In genomic region chr16:38087645-38088125, GRCm38 (mm10) we compare ENCODE assay signal across 8 mouse cellular contexts. TPM values are rescaled to one million over a fixed set of nuclear protein-coding genes. Genes with fewer than 3 reads are reported as not detected.
DNase-seq lines count a peak whose midpoint lies in the region; ATAC-seq and TF ChIP-seq lines count a peak whose summit lies in the region.

No protein-coding gene starts in this region.

- H3K4me1 ChIP-seq in heart, adult 2 months (ENCODE audit: control insufficient read depth, insufficient read depth, low read length), result no peaks in the 10 kb centered on the region
- peaks cover 6% of the 10 kb centered on the region for H3K4me1 ChIP-seq in embryonic facial prominence, embryonic 12.5 days
- peaks cover 21% of the 10 kb centered on the region for H3K4me1 ChIP-seq in limb, embryonic 13.5 days
- H3K4me1 ChIP-seq in stomach, embryonic 16.5 days (ENCODE audit: control insufficient read depth, insufficient read depth, low read length), result peaks cover 9% of the 10 kb centered on the region

- no peak for DNase-seq in heart, adult 2 months
- no peak for DNase-seq in heart, postnatal 10 days
- DNase-seq in left cerebral cortex, postnatal 10 days (ENCODE audit: extremely low spot score in 1 of 2, low spot score in 2 of 2), result no peak
- no peak for DNase-seq in urinary bladder, adult 2 months (ENCODE audit: low spot score)

- no peaks in the 10 kb centered on the region for H3K27me3 ChIP-seq in heart, adult 2 months (ENCODE audit: control insufficient read depth, insufficient read depth, low read length)
- no peaks in the 10 kb centered on the region for H3K27me3 ChIP-seq in C2C12 (ENCODE audit: control insufficient read depth, insufficient read depth, insufficient read length)
- H3K27me3 ChIP-seq in embryonic facial prominence, embryonic 12.5 days, result no peaks in the 10 kb centered on the region
- no peaks in the 10 kb centered on the region for H3K27me3 ChIP-seq in limb, embryonic 13.5 days
- no peaks in the 10 kb centered on the region for H3K27me3 ChIP-seq in stomach, embryonic 16.5 days (ENCODE audit: control insufficient read depth, insufficient read depth, low read length)

- TF ChIP-seq POLR2A in heart, adult 2 months (IDR thresholded peaks at IDR 0.05; ENCODE audit: insufficient read depth, low read depth, low read length), result no peak

- TF ChIP-seq EP300 in heart, adult 2 months (IDR thresholded peaks at IDR 0.05; ENCODE audit: insufficient read depth, low read depth, low read length), result no peak

- H3K9me3 ChIP-seq in embryonic facial prominence, embryonic 12.5 days, result no peaks in the 10 kb centered on the region
- H3K9me3 ChIP-seq in limb, embryonic 13.5 days, result no peaks in the 10 kb centered on the region
- H3K9me3 ChIP-seq in stomach, embryonic 16.5 days (replicated peaks; ENCODE audit: control insufficient read depth, low read length), result no peaks in the 10 kb centered on the region

- peaks cover 29% of the 10 kb centered on the region for H3K79me3 ChIP-seq in C2C12 (ENCODE audit: low read depth)

- ATAC-seq in embryonic facial prominence, embryonic 12.5 days (ENCODE audit: insufficient number of reproducible peaks, insufficient read depth, low FRiP score, low TSS enrichment), result no peak
- no peak for ATAC-seq in limb, embryonic 13.5 days (ENCODE audit: low FRiP score, low read depth)
- no peak for ATAC-seq in stomach, embryonic 16.5 days (ENCODE audit: insufficient read depth, low FRiP score)

- 6% methylated on average over 11 of the region's 11 CpGs for WGBS in heart, adult 2 months
- 2% methylated on average over 11 of the region's 11 CpGs for WGBS in embryonic facial prominence, embryonic 12.5 days
- 3% methylated on average over 11 of the region's 11 CpGs for WGBS in limb, embryonic 13.5 days
- 4% methylated on average over 11 of the region's 11 CpGs for WGBS in stomach, embryonic 16.5 days

- H3K9ac ChIP-seq in heart, adult 2 months (ENCODE audit: low read depth, low read length), result peak overlapping the region; percentile 86
- peak overlapping the region; percentile 90 for H3K9ac ChIP-seq in embryonic facial prominence, embryonic 12.5 days
- H3K9ac ChIP-seq in limb, embryonic 13.5 days, result peak overlapping the region; percentile 84
- peak overlapping the region; percentile 93 for H3K9ac ChIP-seq in stomach, embryonic 16.5 days (ENCODE audit: low read length)

- no peaks in the 10 kb centered on the region; the same call in 1 of the 2 replicates for H3K79me2 ChIP-seq in heart, adult 2 months (replicated peaks; ENCODE audit: control insufficient read depth, insufficient read depth, low read length)
- H3K79me2 ChIP-seq in C2C12 (ENCODE audit: control insufficient read depth, insufficient read depth), result peaks cover 45% of the 10 kb centered on the region

- no peaks in the 10 kb centered on the region; the same call in 1 of the 2 replicates for H3K36me3 ChIP-seq in heart, adult 2 months (ENCODE audit: control insufficient read depth, insufficient read depth, low read length)
- no peaks in the 10 kb centered on the region for H3K36me3 ChIP-seq in C2C12 (ENCODE audit: control insufficient read depth, insufficient read depth)
- H3K36me3 ChIP-seq in embryonic facial prominence, embryonic 12.5 days, result no peaks in the 10 kb centered on the region
- no peaks in the 10 kb centered on the region for H3K36me3 ChIP-seq in limb, embryonic 13.5 days
- H3K36me3 ChIP-seq in stomach, embryonic 16.5 days (ENCODE audit: control insufficient read depth, insufficient read depth, low read length), result no peaks in the 10 kb centered on the region

- intact Hi-C loops in heart, adult 2 months (cut with DNase I), result loop anchor here (1.0 to 2.0 kb wide), 4 partner anchors 93 to 403 kb away; partner anchors contain the start of gene Lrrc58
- intact Hi-C loops in heart, postnatal 10 days (cut with DNase I), result loop anchor here (2.0 to 10.0 kb wide), 2 partner anchors 93 to 403 kb away; no protein-coding TSS in a partner anchor
- intact Hi-C loops in left cerebral cortex, postnatal 10 days (cut with DNase I), result loop anchor here (5.0 kb wide), 2 partner anchors 95 to 110 kb away; no protein-coding TSS in a partner anchor

- H3ac ChIP-seq in C2C12 (ENCODE audit: control insufficient read depth, insufficient read length, low read depth), result peak overlapping the region; percentile 80

- peak overlapping the region; percentile 92 for H3K4me3 ChIP-seq in heart, adult 2 months
- H3K4me3 ChIP-seq in C2C12 (ENCODE audit: insufficient read depth, poor library complexity, severe bottlenecking), result peak overlapping the region; percentile 41
- H3K4me3 ChIP-seq in embryonic facial prominence, embryonic 12.5 days, result peak overlapping the region; percentile 90
- peak overlapping the region; percentile 92 for H3K4me3 ChIP-seq in limb, embryonic 13.5 days
- peak overlapping the region; percentile 84 for H3K4me3 ChIP-seq in stomach, embryonic 16.5 days (replicated peaks; ENCODE audit: low read length)

- peak; percentile 20; the same call in 1 of the 2 replicates for TF ChIP-seq CTCF in heart, adult 2 months (IDR thresholded peaks at IDR 0.05)
- no peak for TF ChIP-seq CTCF in C2C12 (IDR thresholded peaks at IDR 0.05; ENCODE audit: control insufficient read depth, insufficient read depth, insufficient read length)

- H3K4me2 ChIP-seq in embryonic facial prominence, embryonic 12.5 days (replicated peaks), result peak overlapping the region; percentile 69
- peak overlapping the region; percentile 74 for H3K4me2 ChIP-seq in limb, embryonic 13.5 days (replicated peaks)
- peak overlapping the region; percentile 82 for H3K4me2 ChIP-seq in stomach, embryonic 16.5 days (ENCODE audit: low read depth, low read length)

- peak overlapping the region; percentile 97 for H3K27ac ChIP-seq in heart, adult 2 months
- H3K27ac ChIP-seq in embryonic facial prominence, embryonic 12.5 days, result peak overlapping the region; percentile 100
- peak overlapping the region; percentile 100 for H3K27ac ChIP-seq in limb, embryonic 13.5 days
- H3K27ac ChIP-seq in stomach, embryonic 16.5 days (ENCODE audit: low read length), result peak overlapping the region; percentile 100

TF ChIP-seq in C2C12, 6 proteins besides CTCF, POLR2A, EP300 and RAD21:
- TF ChIP-seq CEBPB (IDR thresholded peaks at IDR 0.05; ENCODE audit: low read depth) (no peak), FOSL1 (IDR thresholded peaks at IDR 0.05; ENCODE audit: insufficient read depth, low read length, poor library complexity, severe bottlenecking) (no peak), MAX (IDR thresholded peaks at IDR 0.05) (no peak)
TF ChIP-seq in C2C12: peak in this region for 0.

RNA-seq across cellular contexts. Expression of gene Gsk3b, which starts 1.1 kb away (rescaled TPM):
- 10 to 100 TPM; 48.8 to 58.3 TPM for total RNA-seq in heart, adult 2 months (2021)
- 9.9 and 21.6 TPM in 2 replicates for polyA plus RNA-seq in heart, adult 2 months (2012; rRNA removed)
- 10 to 100 TPM; 68.7 to 69.9 TPM for total RNA-seq in heart, postnatal 10 days (2021)
- polyA plus RNA-seq in C2C12 (2012; fragmentation: generic; extraction: Trizol), result 12.3 TPM
- 81.9 and 82.6 TPM in 2 replicates for polyA plus RNA-seq in embryonic facial prominence, embryonic 12.5 days (2016; fragmentation: Nextera tagmentation; extraction: Ambion mirVana)
- polyA plus RNA-seq in limb, embryonic 13.5 days (2015; fragmentation: Nextera tagmentation; extraction: Ambion mirVana), result 69.3 and 69.7 TPM in 2 replicates
- polyA plus RNA-seq in stomach, embryonic 16.5 days (2015; fragmentation: Nextera tagmentation; extraction: Ambion mirVana), result 41.8 and 42.3 TPM in 2 replicates
- 100 to 1,000 TPM; 254 to 256 TPM for total RNA-seq in left cerebral cortex, postnatal 10 days (2021)
- polyA plus RNA-seq in urinary bladder, adult 2 months (2012; rRNA removed), result 10.4 and 18.8 TPM in 2 replicates

Comparison
In these comparisons a context has a peak if more than half of its experiments do, and no peak if none do; other contexts are left out.
1. H3K4me3 ChIP-seq: peak in every context shown above with its lines; median percentile 92 in heart, adult 2 months; 92 in limb, embryonic 13.5 days; 90 in embryonic facial prominence, embryonic 12.5 days; 84 in stomach, embryonic 16.5 days; 41 in C2C12.